Mouse (Mus musculus): ENCODE measurements around the gene Hsfy2. TPM values are rescaled to one million over a fixed set of nuclear protein-coding genes. Genes with fewer than 3 reads are reported as not detected.

Hsfy2 gene
- total RNA-seq (2021) = not detected

DNA sequence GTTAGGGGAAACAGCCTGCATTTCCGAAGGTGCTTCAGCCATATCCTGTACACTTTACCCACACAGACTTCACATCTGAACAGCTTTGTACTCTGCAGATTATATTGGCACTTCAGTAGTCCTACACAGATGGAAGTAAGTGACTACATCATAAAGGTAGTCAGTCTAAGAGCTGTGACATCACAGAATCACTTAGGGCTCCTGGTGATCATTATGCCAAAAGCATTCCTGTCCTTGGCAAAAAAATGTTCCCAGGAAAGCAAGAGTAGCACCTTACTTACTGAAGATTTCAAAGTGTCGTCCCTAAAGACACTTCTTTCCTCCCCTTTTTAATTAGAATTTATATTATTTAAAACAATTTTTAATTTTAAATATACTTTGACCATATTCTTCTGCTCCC lies at the start of gene Hsfy2:
Gene Hsfy2 (minus strand): TSS at position 101 of the 400 bp plus-strand sequence.
- intact Hi-C loops (cut with DNase I) = no loop called here
- no peak for DNase-seq (ENCODE audit: low spot score)

DNA sequence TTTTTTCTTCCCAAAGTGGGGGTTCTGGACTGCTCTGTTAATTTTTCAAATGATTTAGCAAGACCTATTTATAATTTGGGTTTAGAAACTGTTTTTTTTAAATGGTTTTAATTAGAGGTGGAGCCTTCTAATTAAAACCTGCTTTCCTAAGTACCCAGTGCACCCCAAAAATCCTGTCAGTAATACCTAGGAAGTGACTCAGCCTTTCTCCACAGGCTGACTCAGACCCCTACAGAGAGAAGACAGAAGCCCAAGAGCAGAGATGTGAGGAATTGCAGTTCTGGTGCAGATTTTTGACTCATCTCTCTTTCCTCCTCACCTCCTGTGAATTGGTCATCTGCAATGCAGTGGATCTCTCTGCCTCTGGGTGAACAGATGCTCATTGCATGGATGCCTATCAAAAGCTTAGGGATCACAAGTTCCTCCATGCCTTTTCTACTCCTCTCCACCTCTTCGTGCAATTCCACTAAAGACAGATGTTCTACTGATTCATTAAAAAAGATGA lies 47.9 kb upstream of the Hsfy2 start:
- intact Hi-C loops (cut with DNase I) = no loop called here
- no peak for DNase-seq (ENCODE audit: low spot score)

DNA sequence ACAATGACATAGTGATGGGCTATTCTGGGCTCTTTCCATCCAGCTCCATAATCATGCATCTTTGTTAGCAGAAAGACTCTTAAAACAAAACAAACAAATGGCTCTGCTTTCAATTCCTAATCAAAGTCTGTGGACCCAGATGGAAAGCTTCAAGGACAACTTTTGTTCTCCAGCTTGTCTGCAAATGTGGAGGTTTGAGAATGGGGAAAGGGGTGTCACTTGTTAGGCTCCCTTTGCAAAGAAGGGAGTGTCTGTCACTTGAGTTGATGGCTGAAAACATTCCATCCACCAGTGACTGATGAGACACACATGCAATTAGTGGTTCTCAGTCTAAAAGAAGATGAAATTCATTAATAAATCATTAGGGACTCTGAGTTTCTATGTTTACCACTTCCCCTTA lies 47.3 kb upstream of the Hsfy2 start:
- no peak for DNase-seq (ENCODE audit: low spot score)

DNA sequence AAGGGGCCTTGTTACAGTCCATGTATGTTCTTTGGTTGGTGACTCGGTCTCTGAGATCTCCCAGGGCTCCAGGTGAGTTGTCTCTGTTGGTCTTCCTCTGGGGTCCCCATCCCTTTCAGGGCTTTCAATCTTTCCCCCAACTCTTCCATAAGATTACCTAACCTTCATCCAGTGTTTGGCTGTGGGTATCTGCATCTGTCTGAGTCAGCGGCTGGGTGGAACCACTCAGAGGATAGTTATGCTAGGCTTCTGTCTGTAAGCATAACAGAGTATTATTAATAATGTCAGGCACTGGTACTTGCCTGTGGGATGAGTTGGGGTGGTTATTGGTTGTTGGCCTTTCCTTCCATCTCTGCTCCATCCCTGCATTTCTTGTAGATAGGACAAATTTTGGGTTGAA lies 44.0 kb upstream of the Hsfy2 start:
- DNase-seq (ENCODE audit: low spot score) = no peak
- intact Hi-C loops (cut with DNase I) = no loop called here

More for the DNA sequence above, 47.3 kb upstream of the Hsfy2 start:
- intact Hi-C loops (cut with DNase I) = no loop called here

DNA sequence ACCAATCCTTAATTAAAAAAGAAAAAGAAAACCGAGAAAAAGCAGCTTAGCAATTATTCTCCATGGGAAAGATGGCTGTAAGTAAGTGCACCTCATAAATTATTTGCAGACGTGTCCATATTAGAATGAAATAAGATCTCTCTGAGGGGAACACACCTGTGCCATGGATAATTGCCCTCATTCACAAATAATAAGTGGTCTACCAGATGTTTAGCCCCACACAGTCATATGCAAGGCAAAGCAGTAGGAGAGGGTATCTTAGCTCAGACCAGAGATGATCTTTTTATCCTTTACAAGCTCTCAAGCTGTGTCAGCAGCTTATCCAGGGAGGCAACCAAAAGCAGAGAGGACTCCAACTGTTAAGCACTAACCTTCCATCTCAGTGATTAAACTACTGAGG lies 38.0 kb upstream of the Hsfy2 start:
- intact Hi-C loops (cut with DNase I) = no loop called here
- DNase-seq (ENCODE audit: low spot score) = no peak

DNA sequence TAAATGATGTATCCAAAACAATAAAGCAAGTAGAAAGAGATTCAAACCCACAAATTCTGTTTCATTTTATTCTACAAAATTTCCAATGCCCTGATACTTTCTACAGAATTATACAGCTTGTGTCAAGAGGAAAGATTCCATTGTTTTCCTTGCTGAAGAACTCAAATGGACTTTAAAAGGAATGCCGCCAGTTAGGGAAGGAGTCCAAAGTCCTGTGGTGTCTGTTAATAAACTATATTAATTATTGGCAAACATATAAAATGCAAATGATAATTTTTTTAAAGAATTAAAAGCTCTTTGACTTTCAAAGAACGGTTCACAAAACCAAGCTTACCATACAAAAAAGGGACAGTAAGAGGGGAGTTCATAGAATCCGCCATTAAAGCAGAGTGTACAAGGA lies 37.4 kb upstream of the Hsfy2 start:
- no peak for DNase-seq (ENCODE audit: low spot score)
- intact Hi-C loops (cut with DNase I) = no loop called here

DNA sequence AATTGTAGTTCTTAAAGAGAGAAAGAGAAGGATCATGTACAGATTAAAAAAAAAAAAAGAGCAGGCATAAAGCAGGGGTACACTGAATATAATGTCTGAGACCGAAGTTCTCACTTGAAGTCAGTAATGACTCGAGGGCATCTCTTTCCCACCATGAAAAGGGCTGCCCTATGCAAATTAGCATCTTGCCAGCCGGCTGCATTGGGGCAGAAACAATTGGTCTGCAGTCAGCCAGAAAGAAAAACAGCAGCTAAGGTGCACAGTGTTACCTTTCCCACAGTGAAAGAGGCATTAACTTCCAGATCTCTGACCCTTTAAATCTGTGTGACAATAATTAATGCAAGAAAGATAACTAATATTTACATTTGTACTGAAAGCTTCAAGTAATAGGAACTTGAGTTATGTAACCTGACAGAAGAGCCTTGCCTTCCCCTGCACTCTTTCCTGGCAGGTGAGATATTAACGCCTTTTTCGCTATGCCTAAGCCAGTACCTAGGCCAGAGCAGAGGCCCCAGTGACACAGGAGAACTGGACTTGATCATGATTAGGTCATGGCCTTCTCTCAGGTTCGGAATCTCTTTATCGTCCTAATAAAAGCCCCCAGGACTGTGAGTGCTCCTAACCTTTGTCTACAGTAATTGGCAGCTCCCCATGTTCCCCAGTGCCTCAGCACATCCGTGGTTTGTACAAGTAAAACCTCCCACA lies 34.2 kb upstream of the Hsfy2 start:
- intact Hi-C loops (cut with DNase I) = no loop called here
- DNase-seq (ENCODE audit: low spot score) = no peak

DNA sequence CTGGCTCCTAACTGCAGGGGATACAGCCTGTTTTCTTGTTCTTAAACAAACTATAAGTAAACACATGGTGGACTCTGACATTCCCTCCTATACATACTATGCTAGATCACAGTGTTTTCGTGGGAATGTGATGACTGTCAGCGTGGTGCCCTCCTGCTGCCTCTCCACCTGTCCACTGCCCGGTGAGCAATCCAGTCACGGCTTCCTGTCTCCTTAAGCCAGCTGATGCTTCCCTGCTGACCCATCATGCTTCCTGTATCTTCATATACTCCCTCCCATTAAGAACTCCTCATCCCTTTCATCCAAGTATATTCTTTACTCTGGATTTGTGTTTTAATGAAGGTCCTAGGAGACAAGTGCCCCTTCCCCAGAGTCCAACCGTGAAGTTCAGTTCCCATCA lies 33.3 kb upstream of the Hsfy2 start:
- intact Hi-C loops (cut with DNase I) = no loop called here
- no peak for DNase-seq (ENCODE audit: low spot score)

DNA sequence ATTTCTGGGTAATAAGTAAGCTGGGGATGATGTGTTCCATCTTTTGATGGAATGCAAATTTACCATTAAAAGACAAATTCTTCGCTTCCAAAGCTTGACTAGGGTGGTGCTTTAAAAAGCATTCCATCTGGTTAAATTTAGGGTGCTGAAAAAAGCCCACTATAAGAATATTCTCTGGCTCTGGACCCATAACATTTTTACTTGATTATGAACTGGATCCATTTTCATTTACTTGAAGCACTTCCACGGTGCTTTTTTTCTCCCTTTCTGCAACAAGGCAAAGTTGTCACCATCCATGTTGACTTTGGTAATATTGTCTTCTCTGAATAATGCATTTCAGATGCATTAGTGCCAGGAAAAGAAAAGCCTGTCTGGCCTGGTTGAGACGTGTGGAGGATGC lies 27.4 kb upstream of the Hsfy2 start:
- no peak for DNase-seq (ENCODE audit: low spot score)
- intact Hi-C loops (cut with DNase I) = no loop called here

DNA sequence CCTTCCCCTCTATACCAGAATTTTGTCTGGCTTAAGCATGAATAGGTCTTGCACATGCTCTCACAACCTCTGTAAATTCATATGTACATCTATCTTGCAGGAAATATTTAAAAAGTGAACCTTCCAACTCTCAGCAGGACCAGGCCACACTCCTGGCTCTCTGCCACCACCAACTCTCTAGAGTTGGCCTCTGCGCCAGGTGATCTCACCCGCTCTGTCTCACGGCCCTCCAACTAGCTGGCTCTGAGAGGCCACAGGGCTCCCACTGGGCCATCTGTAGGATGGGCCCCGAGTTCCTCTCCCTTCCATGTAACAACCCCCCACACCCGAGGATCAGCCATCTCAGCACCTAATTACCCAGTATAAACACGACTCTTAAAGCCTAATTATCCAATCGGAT lies 10.4 kb downstream of the Hsfy2 start:
- DNase-seq (ENCODE audit: low spot score) = no peak
- intact Hi-C loops (cut with DNase I) = no loop called here

DNA sequence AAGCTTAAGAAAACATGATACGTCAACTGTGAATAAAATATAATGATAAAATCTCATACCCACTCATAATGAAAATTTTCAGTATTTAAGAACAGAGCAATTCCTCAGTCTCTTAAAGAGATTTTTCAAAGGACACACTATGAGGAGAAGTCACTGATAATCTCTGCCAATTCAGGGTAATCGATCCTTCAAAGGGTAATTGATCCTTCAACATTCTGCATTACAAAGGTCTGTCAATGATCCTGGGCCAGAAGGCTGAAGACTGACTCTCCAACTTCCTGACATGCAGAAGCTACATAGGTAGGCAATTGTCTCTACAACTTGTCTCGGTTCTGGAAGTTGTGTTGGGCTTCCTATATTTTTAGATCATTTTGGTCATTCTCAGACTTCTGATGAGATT lies 12.9 kb downstream of the Hsfy2 start:
- no peak for DNase-seq (ENCODE audit: low spot score)
- intact Hi-C loops (cut with DNase I) = no loop called here

DNA sequence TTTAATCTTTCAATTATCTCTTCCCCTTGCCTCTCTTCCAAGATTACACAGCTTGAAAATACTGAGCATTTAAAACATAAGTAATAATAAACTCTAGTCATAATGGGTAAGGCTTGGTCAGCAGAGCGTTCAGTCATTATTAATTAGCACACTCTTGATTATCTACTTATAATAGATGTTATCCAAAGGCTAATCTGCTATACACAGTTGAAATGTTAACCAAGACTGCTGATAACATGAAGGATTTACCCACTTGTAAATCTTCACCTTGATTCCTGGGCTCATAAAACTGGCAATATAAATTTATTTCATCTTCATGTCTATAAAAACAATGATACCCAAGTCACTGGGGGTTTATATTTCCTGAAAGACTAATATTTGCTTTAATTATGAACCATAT lies 24.9 kb downstream of the Hsfy2 start:
- intact Hi-C loops (cut with DNase I) = no loop called here
- DNase-seq (ENCODE audit: low spot score) = no peak

Data from heart, postnatal 25 days (tissue).